9 mouse cellular contexts compared by ENCODE assay signal in the genomic region with DNA sequence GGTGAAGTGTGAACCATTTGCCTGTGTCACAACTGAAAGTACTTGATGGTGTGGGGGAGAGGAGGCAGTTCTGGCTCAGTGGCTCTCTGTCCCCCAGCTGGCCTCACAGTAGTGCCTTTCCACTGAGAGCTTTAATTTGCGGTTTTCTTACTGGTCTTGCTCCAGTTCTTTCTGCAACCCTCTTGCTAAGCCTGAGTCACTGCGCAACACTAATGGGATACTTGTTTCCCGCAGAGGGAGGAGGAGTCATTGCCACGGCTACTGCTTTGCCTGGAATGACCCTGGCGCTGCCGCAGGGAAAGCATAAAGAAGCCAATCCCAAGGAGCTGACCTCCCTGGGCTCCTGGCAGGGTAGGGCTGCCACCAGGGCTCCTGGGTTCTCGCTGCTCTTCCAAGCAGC. TPM values are rescaled to one million over a fixed set of nuclear protein-coding genes. Genes with fewer than 3 reads are reported as not detected.
DNase-seq lines count a peak whose midpoint lies in the region; ATAC-seq and TF ChIP-seq lines count a peak whose summit lies in the region.
"Had no signal": no experiment of that assay in that cellular context is flagged by ENCODE, and none has a peak within 500 bp of the region (broad histone marks: within the 10 kb centered on the region; RNA-seq: fewer than 3 reads in every experiment).

No protein-coding gene starts in this region.

- H3K4me3 ChIP-seq in stomach, postnatal 0 days (ENCODE audit: low read depth, low read length): no peak overlapping the region
- H3K4me3 ChIP-seq: forebrain, embryonic 13.5 days had no signal

- no peak overlapping the region for H3K4me2 ChIP-seq in stomach, postnatal 0 days (replicated peaks; ENCODE audit: low read depth)
- H3K4me2 ChIP-seq: forebrain, embryonic 13.5 days had no signal

- intact Hi-C loops in heart, postnatal 36 days (cut with DNase I): loop anchor here (1.0 kb wide), 1 partner anchor 87 kb away; no protein-coding TSS in a partner anchor

- no peak for TF ChIP-seq EP300 in stomach, postnatal 0 days (optimal IDR thresholded peaks at IDR 0.05)

- peak; percentile 95 for DNase-seq in heart, adult 11 months
- no peak for DNase-seq in heart, postnatal 36 days
- peak; percentile 31 for DNase-seq in A20 (ENCODE audit: low read depth, low spot score)
- peak; percentile 82 for DNase-seq in brain, adult 2 months (ENCODE audit: low read depth, low spot score)
- peak; percentile 59 for DNase-seq in kidney, postnatal 14 days
- DNase-seq in stomach, postnatal 0 days (ENCODE audit: low spot score): no peak
- no peak for DNase-seq in embryo, embryonic 10.5 days (ENCODE audit: low spot score)
- no peak for DNase-seq in embryo, embryonic 9.5 days (ENCODE audit: extremely low spot score)

- ATAC-seq in stomach, postnatal 0 days (ENCODE audit: low FRiP score, low TSS enrichment): no peak
- ATAC-seq: forebrain, embryonic 13.5 days had no signal

- no peak for TF ChIP-seq CTCF in stomach, postnatal 0 days (IDR thresholded peaks at IDR 0.05; ENCODE audit: low read depth)

- no peak overlapping the region for H3K9ac ChIP-seq in stomach, postnatal 0 days (ENCODE audit: low read length)
- H3K9ac ChIP-seq: forebrain, embryonic 13.5 days had no signal

- H3K27ac ChIP-seq in stomach, postnatal 0 days (replicated peaks): no peak overlapping the region
- H3K27ac ChIP-seq: forebrain, embryonic 13.5 days had no signal

- no peaks in the 10 kb centered on the region for H3K9me3 ChIP-seq in stomach, postnatal 0 days (ENCODE audit: control insufficient read depth, low read length)
- H3K9me3 ChIP-seq: forebrain, embryonic 13.5 days had no signal

- 29% methylated on average over 7 of the region's 7 CpGs for WGBS in stomach, postnatal 0 days

- H3K27me3 ChIP-seq in stomach, postnatal 0 days (ENCODE audit: control insufficient read depth, insufficient read depth, low read length): no peaks in the 10 kb centered on the region

- H3K36me3 ChIP-seq in stomach, postnatal 0 days (ENCODE audit: control insufficient read depth, insufficient read depth, low read length): no peaks in the 10 kb centered on the region

- no peaks in the 10 kb centered on the region for H3K4me1 ChIP-seq in stomach, postnatal 0 days (replicated peaks; ENCODE audit: control insufficient read depth, insufficient read depth)
- H3K4me1 ChIP-seq: forebrain, embryonic 13.5 days had no signal

RNA-seq across cellular contexts. Expression of a gene that starts 33.8 kb away (rescaled TPM):
- total RNA-seq in heart, postnatal 36 days (2021): under 1 TPM; 0.36 to 0.68 TPM
- 0.23 and 0.33 TPM in 2 replicates for polyA plus RNA-seq in stomach, postnatal 0 days (2015; fragmentation: Nextera tagmentation; extraction: Ambion mirVana)

RNA-seq across cellular contexts. Expression of a gene that starts 36.2 kb away (rescaled TPM):
- total RNA-seq in heart, postnatal 36 days (2021): 100 to 1,000 TPM; 174 to 194 TPM
- polyA plus RNA-seq in stomach, postnatal 0 days (2015; fragmentation: Nextera tagmentation; extraction: Ambion mirVana): 41.1 and 41.4 TPM in 2 replicates

RNA-seq across cellular contexts. Expression of a gene that starts 36.3 kb away (rescaled TPM):
- 10 to 100 TPM; 44.8 to 47.4 TPM for total RNA-seq in heart, postnatal 36 days (2021)
- 20.2 and 21.3 TPM in 2 replicates for polyA plus RNA-seq in stomach, postnatal 0 days (2015; fragmentation: Nextera tagmentation; extraction: Ambion mirVana)

Comparison
In these comparisons a context has a peak if more than half of its experiments do, and no peak if none do; other contexts are left out.
1. DNase-seq: peak in heart, adult 11 months (single experiment), A20 (single experiment), brain, adult 2 months (single experiment) and kidney, postnatal 14 days (single experiment); none in heart, postnatal 36 days (0 of 2), stomach, postnatal 0 days (single experiment), embryo, embryonic 10.5 days (single experiment) and embryo, embryonic 9.5 days (single experiment).